Mouse (Mus musculus) lung, adult 10 weeks (tissue): ENCODE data around the gene Gtf2ird2. TPM values are rescaled to one million over a fixed set of nuclear protein-coding genes. Genes with fewer than 3 reads are reported as not detected.

ENCODE experiments used
- polyA plus RNA-seq: library from polyadenylated mRNA; stranded (reverse); fragments of 350-450 nt; fragmentation: Illumina TruSeq; extraction: RNeasy Lipid Tissue Mini Kit (QIAGEN cat#74804); gene quantifications from one replicate; pipeline ENCODE4 v1.2.3, GENCODE M21; 2014; ENCODE audit warnings: low read depth, low replicate concordance; ENCODE audit not compliant: insufficient read depth

Gtf2ird2 gene
- polyA plus RNA-seq: 2.2 TPM

DNA sequence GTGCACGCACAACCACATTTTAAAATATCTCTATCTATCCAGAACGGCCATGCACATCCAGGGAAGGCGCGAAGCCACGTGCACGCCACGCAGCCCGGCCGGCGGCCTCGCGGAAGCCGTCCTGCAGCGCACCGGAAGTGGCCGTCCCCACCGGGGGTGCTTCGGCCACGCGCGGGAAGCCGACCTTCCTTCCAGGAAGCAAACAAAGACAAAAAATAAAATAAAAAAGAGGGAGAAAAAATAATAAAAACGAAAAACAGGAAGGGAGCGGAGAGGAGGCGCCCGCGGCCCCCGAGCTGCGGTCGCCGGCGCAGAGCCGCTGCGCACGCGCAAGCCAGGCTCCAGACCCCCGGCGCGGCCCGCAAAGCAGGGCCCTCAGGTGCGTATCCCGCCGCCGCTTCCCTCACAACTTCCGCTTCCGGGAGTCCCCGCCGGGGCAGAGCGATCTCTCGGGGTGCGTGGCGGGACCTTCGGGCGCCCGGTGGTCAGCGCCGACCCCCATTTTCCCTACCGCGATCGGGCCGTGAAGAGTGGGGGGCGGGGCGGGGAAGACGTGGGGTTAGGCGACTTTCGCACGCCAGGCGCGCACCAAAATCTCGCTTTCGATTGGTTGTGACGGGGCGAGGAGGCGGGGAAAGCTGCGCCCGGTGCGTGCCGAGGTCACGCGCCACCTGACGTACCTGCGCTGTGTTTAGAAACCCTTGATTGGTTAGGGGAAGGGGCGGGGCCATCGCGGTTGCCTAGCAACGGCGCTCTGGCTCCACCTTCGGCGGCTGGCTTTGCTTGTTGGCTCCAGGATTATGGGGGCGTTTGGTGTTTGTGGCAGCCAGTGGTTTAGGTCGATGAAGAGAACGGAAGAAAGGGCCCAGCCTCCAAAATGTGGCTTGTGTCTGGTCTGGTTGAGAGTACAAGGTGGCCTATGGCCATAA, at the start of gene Gtf2ird2:
Gene Gtf2ird2, plus strand, starts transcription at position 140 of the 929 bp plus-strand sequence.

DNA sequence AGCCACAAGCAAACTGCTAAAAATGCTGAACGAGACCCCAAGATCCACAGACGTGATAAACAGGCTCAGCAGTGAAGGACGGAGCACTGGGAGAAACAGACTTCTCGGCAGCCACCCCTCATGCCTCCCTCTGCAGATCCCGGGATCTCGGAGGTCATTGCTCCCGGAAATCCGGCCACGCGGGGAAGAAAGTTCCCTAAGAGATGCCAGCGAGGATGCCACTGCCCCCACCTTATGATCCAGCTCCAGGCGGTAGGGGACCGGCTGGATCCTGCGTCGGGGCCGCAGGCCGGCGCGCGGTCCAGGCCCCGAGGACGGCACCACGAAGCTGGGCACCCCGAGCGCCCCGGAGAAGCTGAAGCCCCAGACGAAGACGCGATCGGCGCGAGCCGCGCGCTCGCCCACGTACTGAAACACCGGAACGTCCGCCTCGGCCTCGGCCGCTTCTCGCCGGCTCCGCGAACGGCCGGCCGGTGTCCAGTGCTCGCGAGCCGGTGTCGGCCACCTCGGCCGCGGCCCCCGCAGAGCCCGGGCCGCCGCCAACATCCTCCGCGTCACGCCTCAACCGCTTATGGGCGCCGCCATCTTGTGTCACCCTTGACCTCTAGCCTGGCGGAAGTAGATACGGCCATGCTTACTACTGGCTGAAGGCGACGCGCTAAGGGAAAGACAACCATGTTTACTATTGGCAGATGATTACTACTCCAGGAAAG, 7.5 kb upstream of the Gtf2ird2 start, which contains the start of gene Rcc1l:
Gene Rcc1l, minus strand, starts transcription at position 606 of the 713 bp plus-strand sequence.

DNA sequence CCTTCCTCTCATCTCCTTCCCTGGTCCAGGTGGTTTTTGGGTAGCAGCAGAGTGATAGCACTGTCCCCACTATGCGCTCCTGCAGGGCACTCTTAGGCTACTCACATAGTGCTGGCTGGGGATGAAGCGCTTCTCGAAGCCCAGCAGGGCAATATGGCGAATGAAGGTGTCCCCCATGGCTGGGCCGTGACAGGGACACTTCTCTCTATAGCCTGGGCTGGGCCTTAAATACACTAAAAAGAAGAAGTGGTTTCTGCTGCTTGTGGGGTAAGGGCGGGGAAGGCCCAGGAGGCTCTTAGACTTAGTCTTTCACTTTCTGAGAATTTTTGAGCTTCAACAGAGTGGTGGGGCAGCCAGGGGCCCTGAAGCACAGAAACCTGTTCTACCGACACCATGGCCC, 45.6 kb downstream of the Gtf2ird2 start, which contains the start of gene Ncf1:
Gene Ncf1, minus strand, starts transcription at position 235 of the 400 bp plus-strand sequence.

Other genes with a start within 250 kb of the Gtf2ird2 start
- 6.3 TPM for gene Castor2, start 84.3 kb upstream of the Gtf2ird2 start, polyA plus RNA-seq
- gene Rcc1l, start 7.2 kb upstream of the Gtf2ird2 start, polyA plus RNA-seq: 10.4 TPM
- 18.6 TPM for gene Ncf1, start 45.6 kb downstream of the Gtf2ird2 start, polyA plus RNA-seq
- 48.3 TPM for gene Gtf2i, start 130.7 kb downstream of the Gtf2ird2 start, polyA plus RNA-seq